Mouse (Mus musculus): ENCODE measurements around the gene Gm5105.

The Gm5105 gene

GRCm38 (mm10) chr3:138067288-138067687 lies at the start of gene Gm5105:
Gm5105 (minus strand) TSS chr3:138067388.
- DNase-seq (ENCODE audit: low spot score in 2 of 2), result no peak

- no peak for DNase-seq (ENCODE audit: low spot score in 2 of 2)
Observed at GRCm38 (mm10) chr3:138116871-138117270, 49.7 kb upstream of the Gm5105 start.

DNA sequence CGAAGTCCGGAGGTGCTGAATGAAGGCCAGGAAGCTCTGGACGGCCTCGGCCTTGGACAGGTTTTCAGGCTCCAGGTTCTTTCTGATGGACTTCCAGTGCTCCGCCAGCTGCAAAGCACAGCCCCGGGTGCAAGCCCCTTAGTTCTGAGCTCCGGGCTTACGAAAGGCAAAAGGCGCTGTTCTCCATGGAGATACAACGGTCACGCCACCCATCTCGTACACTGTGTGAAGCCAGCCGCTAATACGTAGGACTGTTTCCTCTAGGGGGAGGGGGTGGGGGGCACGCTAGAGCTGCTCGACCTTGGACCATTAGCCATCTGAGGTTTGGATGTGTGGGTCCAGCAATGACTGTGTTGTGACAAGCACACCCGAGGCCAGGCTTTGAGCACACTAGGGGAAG lies 46.9 kb upstream of the Gm5105 start:
- DNase-seq (ENCODE audit: low spot score in 2 of 2), result no peak

- no peak for DNase-seq (ENCODE audit: low spot score in 2 of 2)
Observed at GRCm38 (mm10) chr3:138110910-138111782, 44.0 kb upstream of the Gm5105 start.

DNA sequence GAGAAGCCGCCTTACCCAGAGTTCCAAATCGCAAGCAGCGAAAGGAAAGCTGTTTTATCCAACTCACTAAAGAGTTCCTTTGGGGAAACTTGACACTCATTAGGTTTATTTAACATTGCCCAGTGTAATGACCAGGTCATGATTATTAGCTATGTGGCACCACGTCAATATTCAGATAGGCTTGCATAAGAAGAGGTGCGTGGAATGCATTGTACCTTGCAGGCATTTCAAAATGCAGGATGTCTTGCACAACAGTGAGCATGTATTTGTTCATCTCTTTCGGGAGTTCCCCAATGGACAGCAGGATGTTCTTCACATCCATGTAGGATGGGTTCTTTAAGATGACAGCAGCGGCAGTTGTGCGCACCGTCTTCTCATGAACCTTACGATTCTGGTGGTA lies 39.7 kb upstream of the Gm5105 start:
- no peak for DNase-seq (ENCODE audit: low spot score in 2 of 2)

DNA sequence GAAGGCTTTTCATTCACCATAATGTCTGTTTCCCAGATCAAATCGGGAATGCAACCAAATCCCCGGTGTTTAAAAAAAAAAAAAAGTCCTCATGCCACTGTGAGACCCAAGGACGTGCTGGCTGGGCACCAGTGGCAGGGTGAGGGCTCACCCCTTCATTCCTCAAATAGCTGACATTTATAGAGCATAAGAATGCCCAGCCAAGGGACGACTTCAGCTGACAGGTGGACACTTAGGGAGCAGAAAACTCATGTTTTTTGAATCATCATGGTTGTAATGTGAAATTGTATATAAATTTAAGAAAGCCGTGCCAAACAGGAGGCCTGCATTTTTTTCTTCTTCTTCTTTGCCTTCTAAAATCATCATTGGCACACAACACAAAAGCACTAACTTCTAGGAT lies 37.9 kb upstream of the Gm5105 start:
- no peak for DNase-seq (ENCODE audit: low spot score in 2 of 2)

- no peak for DNase-seq (ENCODE audit: low spot score in 2 of 2)
Observed at GRCm38 (mm10) chr3:138103690-138104089, 36.5 kb upstream of the Gm5105 start.

GRCm38 (mm10) chr3:138101936-138102335 lies 34.7 kb upstream of the Gm5105 start:
- no peak for DNase-seq (ENCODE audit: low spot score in 2 of 2)

- no peak for DNase-seq (ENCODE audit: low spot score in 2 of 2)
Observed at GRCm38 (mm10) chr3:138097718-138098117, 30.5 kb upstream of the Gm5105 start.

DNA sequence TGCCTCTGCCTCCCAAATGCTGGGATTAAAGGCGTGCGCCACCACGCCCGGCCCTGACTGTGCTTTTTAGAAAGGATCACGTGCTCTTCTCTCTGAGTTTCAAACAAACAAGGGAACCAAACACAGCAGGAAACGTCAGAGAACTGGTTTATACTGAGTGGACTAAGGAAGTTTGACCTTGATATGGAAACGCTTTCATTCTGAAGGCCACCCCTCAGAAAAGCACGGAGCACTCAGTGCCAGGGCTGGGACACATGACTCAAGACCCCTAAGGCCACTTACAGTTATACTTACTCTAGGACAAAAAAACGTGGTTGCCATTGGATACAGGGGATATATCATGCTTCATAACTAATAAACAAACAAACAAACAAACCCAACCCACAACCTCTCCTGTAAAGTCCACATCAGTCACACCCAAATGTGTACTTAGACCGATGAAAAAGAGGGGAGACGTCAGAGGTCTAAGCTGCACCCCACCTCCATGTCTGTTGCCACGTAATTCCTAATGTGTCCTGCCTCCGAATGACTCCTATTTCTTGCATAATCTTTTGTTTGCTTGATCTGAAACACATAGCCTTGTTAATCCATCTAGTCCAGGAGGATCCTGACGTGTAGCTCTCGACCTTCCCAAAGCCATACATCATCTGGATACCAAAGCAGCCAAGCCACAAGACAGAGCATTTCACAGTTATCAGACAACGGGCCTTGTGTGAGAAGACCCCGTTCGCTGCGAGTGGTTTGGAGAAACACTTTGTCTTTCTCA lies 29.3 kb upstream of the Gm5105 start:
- no peak for DNase-seq (ENCODE audit: low spot score in 2 of 2)

- DNase-seq (ENCODE audit: low spot score in 2 of 2), result no peak
Observed at GRCm38 (mm10) chr3:138095718-138096117, 28.5 kb upstream of the Gm5105 start.

DNA sequence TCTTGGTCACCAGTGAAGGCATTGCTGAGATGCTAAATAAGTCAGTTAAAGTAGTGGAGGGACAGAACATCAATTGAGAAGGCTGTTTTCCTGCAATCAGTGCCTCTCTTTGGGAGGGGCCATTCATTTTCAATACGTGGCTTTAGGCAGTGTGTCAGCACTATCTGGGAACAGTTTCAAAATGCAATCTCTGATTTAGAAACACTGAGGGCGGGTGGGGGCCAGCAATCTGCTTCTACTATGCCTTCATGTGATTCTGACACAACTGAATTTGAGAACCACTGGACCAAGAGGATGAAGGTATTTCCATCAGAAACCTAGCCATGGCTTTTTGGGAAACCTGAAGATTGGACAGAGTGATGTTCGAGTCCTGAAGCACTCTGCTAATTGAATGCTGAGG lies 28.1 kb upstream of the Gm5105 start:
- DNase-seq (ENCODE audit: low spot score in 2 of 2), result no peak

DNA sequence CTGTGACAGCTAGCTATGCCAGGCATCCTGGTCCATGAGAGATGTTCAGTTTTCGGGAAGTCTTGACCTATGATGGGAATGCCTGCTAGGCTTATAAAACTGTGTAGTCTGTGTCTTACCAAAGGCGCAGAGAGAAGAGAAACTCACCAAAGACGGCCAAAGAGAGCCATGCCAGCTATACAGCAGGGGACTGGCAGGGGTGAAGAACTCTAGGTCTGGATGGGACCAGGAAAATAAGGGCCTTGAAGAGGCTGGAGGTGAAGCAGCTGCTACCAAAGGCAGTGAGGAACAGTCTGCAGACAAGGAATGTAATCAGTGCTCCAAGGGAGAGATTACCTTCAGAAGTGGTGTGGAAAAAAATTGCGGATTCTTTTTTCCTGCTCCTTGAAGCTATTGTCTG lies 16.7 kb upstream of the Gm5105 start:
- no peak for DNase-seq (ENCODE audit: low spot score in 2 of 2)

- DNase-seq (ENCODE audit: low spot score in 2 of 2), result no peak
Observed at GRCm38 (mm10) chr3:138083073-138083637, 16.0 kb upstream of the Gm5105 start.

DNA sequence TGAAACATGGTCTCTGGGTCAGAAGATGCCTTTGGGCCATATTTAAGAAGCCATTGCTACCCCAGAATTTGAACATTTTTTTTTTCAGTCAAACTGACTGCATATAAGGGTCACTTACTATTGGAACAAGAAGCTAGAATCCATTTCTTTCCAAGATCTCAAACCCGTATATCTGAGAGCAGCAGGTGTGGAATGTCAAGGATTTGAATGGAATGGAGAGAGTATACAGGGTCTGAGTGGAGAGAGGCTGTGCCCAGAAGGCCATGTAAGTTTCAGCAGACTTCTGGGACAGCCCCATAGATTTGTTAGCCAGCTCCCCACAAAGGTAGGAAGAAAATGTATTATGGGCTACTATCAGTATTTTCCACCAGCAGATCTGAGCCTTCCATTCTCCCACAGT lies 11.5 kb upstream of the Gm5105 start:
- DNase-seq (ENCODE audit: low spot score in 2 of 2), result no peak

- DNase-seq (ENCODE audit: low spot score in 2 of 2), result no peak
Observed at GRCm38 (mm10) chr3:138077476-138078340, 10.5 kb upstream of the Gm5105 start.

GRCm38 (mm10) chr3:138075209-138075608 lies 8.0 kb upstream of the Gm5105 start:
- no peak for DNase-seq (ENCODE audit: low spot score in 2 of 2)

DNA sequence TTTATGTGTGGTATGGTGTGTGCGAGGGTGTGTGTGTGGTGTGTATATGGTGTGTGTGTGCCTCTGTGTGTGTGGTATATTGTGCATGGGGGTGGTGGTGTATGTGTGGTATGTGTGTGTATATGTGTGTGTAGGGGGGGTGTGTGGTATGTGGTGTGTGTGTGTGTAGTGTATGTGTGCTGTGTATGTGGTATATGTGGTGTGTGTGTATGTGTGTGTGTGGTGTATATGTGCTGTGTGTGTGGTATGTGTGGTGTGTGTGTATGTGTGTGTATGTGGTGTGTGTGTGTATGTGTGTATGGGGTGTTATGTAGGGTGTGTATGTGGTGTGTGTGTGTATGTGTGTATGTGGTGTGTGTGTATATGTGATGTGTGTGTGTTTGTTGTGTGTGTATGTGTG lies 7.0 kb upstream of the Gm5105 start:
- DNase-seq (ENCODE audit: low spot score in 2 of 2), result no peak

GRCm38 (mm10) chr3:138071476-138072073 lies 4.4 kb upstream of the Gm5105 start:
- DNase-seq (ENCODE audit: low spot score in 2 of 2), result no peak

DNA sequence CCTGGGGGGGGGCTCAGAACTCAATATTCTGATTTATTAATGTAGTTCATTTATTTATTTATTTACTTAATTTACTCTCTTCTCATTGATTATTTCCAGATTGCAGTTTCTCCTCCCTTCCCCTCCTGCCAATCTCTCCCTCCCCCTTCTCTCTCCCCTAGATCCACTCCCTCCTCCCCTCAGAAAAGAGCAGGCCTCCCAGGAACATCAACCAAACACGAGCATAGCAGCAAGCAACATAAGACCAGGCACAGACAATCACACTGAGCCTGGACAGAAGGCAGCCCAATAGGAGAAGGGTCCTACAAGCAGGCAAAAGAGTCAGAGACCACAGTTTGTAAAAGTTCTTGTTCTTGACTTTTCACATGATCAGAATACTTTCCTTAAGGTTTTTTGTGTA lies 3.8 kb upstream of the Gm5105 start:
- DNase-seq (ENCODE audit: low spot score in 2 of 2), result no peak

GRCm38 (mm10) chr3:138069756-138070511 lies 2.7 kb upstream of the Gm5105 start:
- no peak for DNase-seq (ENCODE audit: low spot score in 2 of 2)
